Comparison of ENCODE assay signal across 11 mouse cellular contexts in the genomic region with DNA sequence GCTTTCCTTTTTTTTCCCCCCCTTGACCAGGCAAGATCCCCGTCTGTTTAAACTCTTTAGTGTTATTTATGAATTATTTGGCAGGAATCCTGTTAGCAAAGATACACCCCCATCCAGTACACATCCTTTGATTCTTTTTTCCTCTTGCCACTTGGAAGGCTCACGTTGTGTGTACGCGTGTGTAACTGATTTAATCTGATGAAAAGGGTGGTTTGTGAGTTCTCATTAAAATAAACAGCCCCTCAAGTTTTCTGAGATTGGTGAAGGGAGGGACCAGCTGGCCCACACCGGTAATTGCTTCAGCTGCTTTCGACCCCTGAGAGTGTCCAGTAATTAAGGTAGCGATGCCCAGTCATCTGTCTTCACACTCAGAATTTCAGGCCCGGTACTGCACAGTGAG.
A peak's percentile ranks its signal among the peaks of the same experiment; 100 is the strongest.
DNase-seq lines count a peak whose midpoint lies in the region; ATAC-seq lines count a peak whose summit lies in the region.
"Had no signal": no experiment of that assay in that cellular context is flagged by ENCODE, and none has a peak within 500 bp of the region (broad histone marks: within the 10 kb centered on the region; RNA-seq: fewer than 3 reads in every experiment).

No protein-coding gene starts in this region.

- no peak overlapping the region for H3K27ac ChIP-seq in heart, embryonic 10.5 days
- H3K27ac ChIP-seq in kidney, embryonic 16.5 days (ENCODE audit: low read length): no peak overlapping the region; the same call in 1 of the 2 replicates
- peak overlapping the region; percentile 13 for H3K27ac ChIP-seq in hindbrain, embryonic 12.5 days
- no peak overlapping the region for H3K27ac ChIP-seq in kidney, embryonic 14.5 days (ENCODE audit: low read depth, low read length)

- WGBS in heart, embryonic 10.5 days: 56% methylated on average over 8 of the region's 8 CpGs
- 46% methylated on average over 8 of the region's 8 CpGs for WGBS in kidney, embryonic 16.5 days
- WGBS in hindbrain, embryonic 12.5 days: 45% methylated on average over 8 of the region's 8 CpGs
- WGBS in kidney, embryonic 14.5 days: 58% methylated on average over 8 of the region's 8 CpGs

- no peak for DNase-seq in heart, embryonic 10.5 days (ENCODE audit: low spot score)
- no peak for DNase-seq in heart, adult 8-10 months (ENCODE audit: low spot score)
- DNase-seq in kidney, adult 11 months: no peak
- peak; percentile 19 for DNase-seq in MN1 (ENCODE audit: low spot score)
- no peak for DNase-seq in right cerebral cortex, adult 18-20 months
- DNase-seq: cerebellum, adult 8-10 months; left cerebral cortex, postnatal 4 days had no signal

- no peaks in the 10 kb centered on the region for H3K9me3 ChIP-seq in heart, embryonic 10.5 days
- H3K9me3 ChIP-seq in kidney, embryonic 16.5 days (ENCODE audit: low read length): no peaks in the 10 kb centered on the region
- no peaks in the 10 kb centered on the region for H3K9me3 ChIP-seq in hindbrain, embryonic 12.5 days (replicated peaks)
- H3K9me3 ChIP-seq in kidney, embryonic 14.5 days (ENCODE audit: control insufficient read depth, low read length): no peaks in the 10 kb centered on the region

- H3K9ac ChIP-seq in kidney, embryonic 16.5 days (replicated peaks; ENCODE audit: low read length): no peak overlapping the region
- H3K9ac ChIP-seq in hindbrain, embryonic 12.5 days: 0 out of 2 replicates have a peak overlapping the region, but pooled peaks have one; percentile 0
- H3K9ac ChIP-seq in kidney, embryonic 14.5 days (ENCODE audit: low read depth, low read length): no peak overlapping the region

- ATAC-seq in kidney, embryonic 16.5 days (ENCODE audit: low FRiP score, low TSS enrichment): no peak
- no peak for ATAC-seq in hindbrain, embryonic 12.5 days (ENCODE audit: low FRiP score)
- no peak for ATAC-seq in kidney, embryonic 14.5 days (ENCODE audit: low FRiP score, low TSS enrichment)
- ATAC-seq: activated CD4-positive, CD25-positive, alpha-beta regulatory T cell, adult 4 months had no signal

- no peaks in the 10 kb centered on the region for H3K36me3 ChIP-seq in heart, embryonic 10.5 days
- no peaks in the 10 kb centered on the region for H3K36me3 ChIP-seq in kidney, embryonic 16.5 days (ENCODE audit: insufficient read depth, low read length)
- no peaks in the 10 kb centered on the region for H3K36me3 ChIP-seq in hindbrain, embryonic 12.5 days
- no peaks in the 10 kb centered on the region for H3K36me3 ChIP-seq in kidney, embryonic 14.5 days (ENCODE audit: control insufficient read depth, insufficient read depth, low read length)

- H3K4me3 ChIP-seq in heart, embryonic 10.5 days: peak overlapping the region; percentile 33; the same call in 1 of the 2 replicates
- no peak overlapping the region for H3K4me3 ChIP-seq in kidney, embryonic 16.5 days (ENCODE audit: low read length)
- H3K4me3 ChIP-seq in hindbrain, embryonic 12.5 days: no peak overlapping the region
- H3K4me3 ChIP-seq in kidney, embryonic 14.5 days (ENCODE audit: low read length): no peak overlapping the region

- H3K4me1 ChIP-seq in heart, embryonic 10.5 days: peaks cover 22% of the 10 kb centered on the region
- peaks cover 11% of the 10 kb centered on the region; the same call in 1 of the 2 replicates for H3K4me1 ChIP-seq in kidney, embryonic 16.5 days (ENCODE audit: insufficient read depth, low read length)
- peaks cover 20% of the 10 kb centered on the region for H3K4me1 ChIP-seq in hindbrain, embryonic 12.5 days
- 0 out of 2 replicates have a peak, but pooled peaks cover 3% of the 10 kb centered on the region for H3K4me1 ChIP-seq in kidney, embryonic 14.5 days (ENCODE audit: control insufficient read depth, insufficient read depth, low read length)

- 0 out of 2 replicates have a peak overlapping the region, but pooled peaks have one; percentile 13 for H3K4me2 ChIP-seq in kidney, embryonic 16.5 days (replicated peaks; ENCODE audit: low read depth, low read length)
- no peak overlapping the region for H3K4me2 ChIP-seq in hindbrain, embryonic 12.5 days (replicated peaks)
- H3K4me2 ChIP-seq in kidney, embryonic 14.5 days (replicated peaks; ENCODE audit: low read depth, low read length): no peak overlapping the region

- H3K27me3 ChIP-seq in heart, embryonic 10.5 days (ENCODE audit: insufficient read depth, poor library complexity, severe bottlenecking): peaks cover 10% of the 10 kb centered on the region; the same call in 1 of the 2 replicates
- H3K27me3 ChIP-seq in kidney, embryonic 16.5 days (ENCODE audit: insufficient read depth, low read length): no peaks in the 10 kb centered on the region
- H3K27me3 ChIP-seq in hindbrain, embryonic 12.5 days: no peaks in the 10 kb centered on the region
- H3K27me3 ChIP-seq in kidney, embryonic 14.5 days (ENCODE audit: control insufficient read depth, insufficient read depth, low read length): no peaks in the 10 kb centered on the region
